Mouse (Mus musculus): ENCODE measurements around the gene Dnajc7. TPM values are rescaled to one million over a fixed set of nuclear protein-coding genes. Genes with fewer than 3 reads are reported as not detected.
"Not testable (repeated sequence)": the region's sequence is repeated elsewhere in the genome, so short reads cannot be mapped to it uniquely, and the experiment has no call there.

Gene Dnajc7
- total and polyA plus RNA-seq, 3 experiments: 11.7 to 177 (median 174) TPM

DNA sequence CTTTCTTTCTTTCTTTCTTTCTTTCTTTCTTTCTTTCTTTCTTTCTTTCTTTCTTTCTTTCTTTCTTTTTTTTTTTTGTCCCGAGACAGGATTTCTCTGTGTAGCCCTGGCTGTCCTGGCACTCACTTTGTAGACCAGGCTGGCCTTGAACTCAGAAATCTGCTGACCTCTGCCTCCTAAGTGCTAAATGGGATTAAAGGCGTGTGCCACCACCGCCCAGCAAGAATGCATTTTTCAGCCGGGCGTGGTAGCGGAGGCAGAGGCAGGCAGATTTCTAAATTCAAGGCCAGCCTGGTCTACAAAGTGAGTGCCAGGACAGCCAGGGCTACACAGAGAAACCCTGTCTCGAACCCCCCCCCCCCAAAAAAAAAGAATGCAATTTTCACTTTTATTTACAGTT is 3.1 kb downstream of the Dnajc7 start:
- not testable (repeated sequence) for DNase-seq

DNA sequence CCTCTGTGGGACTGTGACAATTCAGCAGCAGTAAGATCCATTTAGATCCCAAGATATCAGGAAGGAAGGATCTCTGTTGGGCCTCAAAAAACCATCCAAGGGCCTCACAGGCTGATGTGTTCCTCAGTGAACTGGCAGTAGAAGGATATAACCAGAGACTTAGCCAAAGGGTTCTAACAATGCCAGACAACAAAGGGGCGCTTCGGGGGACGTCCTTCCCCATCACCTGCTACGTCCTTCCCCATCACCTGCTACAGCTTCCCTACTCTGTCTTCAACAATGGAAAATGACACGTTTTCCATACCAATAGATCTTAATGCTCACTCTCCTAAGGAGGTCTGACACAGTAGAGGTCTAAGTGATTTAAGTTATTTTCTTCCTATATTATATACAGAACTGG is 3.6 kb downstream of the Dnajc7 start:
- no peak for DNase-seq

DNA sequence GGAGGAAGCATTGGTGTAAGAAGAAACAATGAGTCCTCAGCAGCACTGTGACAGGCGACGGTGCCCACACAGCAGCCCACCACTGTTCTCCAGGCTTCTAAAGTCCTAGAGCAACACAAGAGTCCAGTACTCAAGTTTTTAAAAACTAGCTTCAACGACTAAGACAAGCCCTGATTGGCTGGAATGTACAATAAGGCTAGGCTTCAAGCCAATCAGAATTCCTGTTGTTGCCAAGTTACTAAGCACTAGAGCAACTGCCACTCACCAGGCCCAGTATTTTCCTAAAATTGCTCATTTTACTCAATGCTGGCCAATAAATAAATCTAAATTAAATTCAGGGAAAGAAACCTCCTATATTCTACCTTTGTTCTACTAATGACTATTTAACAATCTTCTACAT is 6.7 kb downstream of the Dnajc7 start:
- DNase-seq: no peak

DNA sequence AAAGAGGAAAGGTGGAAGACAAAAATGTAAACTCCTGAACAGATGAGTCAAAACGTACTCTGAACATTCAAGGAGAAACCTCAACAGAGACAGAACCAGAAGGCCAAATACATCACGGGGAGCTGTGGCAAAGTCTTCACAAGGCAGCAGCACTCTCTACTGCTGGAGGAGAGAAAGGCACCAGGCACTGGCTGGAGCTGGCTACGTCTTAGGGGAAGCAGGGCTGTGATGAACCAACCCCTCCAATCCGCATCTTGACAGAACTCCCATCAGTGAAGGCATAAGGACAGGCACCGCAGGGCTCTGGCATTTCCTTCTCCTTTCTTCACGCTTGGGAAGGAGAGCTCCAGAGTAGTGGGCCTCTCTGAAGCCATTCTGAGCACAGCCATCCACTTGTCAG is 8.3 kb downstream of the Dnajc7 start:
- no peak for DNase-seq

DNA sequence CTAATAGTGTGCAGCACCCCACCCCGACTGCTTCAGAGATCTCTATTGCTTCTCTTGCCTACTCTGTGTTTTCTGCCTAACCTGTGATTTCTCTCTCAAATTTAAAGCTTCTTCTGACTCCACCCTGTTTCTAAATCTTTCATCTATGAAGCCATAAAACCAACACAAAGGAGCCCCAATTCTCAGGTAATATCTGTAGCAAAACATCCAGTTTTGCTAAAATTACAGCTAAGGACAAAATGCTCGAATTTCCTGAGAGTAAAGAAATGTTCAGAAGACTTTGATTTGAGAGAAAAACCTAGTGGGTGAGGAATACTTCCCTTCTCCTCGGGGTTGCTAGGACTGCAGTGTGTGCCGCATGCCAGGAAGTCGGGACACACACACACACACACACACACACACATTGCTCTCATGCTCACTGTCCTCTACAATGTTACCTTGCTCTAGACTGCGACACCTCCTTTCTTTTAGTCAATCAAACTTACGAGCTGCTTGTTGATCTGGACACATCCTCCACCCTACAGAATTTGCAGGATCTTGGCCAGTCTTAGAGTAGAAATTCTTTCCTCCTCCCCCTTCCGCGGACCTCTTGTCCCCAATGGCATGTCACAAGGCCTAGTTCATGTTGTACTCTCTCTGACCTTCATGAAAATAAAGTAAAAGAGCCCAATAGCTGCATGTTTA is 9.8 kb downstream of the Dnajc7 start:
- peak; percentile 54 for DNase-seq

DNA sequence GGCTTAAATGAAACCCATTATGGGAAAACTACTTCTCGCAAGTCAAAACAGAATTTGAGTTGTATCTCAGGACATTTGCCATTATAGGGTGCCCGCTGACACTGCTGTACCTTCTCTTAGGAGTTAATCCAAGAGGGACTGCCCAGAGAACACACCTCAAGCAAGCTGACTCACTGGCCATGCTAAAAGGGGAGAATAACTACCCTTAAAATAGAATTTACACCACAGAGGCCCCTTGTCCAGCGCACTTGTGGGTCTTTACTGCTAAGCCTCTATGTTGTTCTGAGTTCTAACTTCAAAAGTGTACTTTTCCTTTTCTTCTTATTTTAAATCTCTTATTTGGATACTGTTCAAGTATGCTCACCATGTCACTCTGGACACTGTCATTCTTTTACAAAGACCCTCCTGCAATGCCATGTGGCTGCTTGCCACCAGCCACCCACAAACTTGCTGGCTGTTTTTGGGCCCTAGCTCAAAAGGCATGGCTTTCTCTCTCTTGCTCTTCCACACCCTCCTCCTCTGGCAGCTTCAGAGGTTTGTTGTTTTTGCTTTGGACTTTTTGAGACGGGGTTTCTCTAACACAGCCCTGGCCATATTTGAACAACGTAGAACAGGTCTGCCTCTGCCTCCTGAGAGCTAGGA is 10.5 kb downstream of the Dnajc7 start:
- no peak for DNase-seq

DNA sequence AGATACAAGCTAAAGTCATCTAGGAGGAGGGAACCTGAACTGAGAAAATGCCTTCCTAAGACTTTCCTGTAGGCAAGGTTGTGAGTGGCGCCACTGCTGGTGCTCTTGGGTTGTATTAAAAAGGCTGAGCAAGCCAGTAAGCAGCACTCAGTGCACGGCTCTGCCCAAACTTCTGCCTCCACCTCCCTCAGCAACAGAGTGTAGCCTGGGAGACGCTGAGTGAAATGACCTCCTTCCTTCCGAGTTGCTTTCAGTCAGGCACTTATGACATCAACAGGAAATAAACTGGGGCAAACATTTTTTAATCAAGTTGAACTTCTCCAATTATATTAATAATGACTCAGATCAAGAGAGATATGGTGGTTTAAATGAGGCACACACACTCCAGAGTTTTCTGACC is 11.2 kb downstream of the Dnajc7 start:
- no peak for DNase-seq

DNA sequence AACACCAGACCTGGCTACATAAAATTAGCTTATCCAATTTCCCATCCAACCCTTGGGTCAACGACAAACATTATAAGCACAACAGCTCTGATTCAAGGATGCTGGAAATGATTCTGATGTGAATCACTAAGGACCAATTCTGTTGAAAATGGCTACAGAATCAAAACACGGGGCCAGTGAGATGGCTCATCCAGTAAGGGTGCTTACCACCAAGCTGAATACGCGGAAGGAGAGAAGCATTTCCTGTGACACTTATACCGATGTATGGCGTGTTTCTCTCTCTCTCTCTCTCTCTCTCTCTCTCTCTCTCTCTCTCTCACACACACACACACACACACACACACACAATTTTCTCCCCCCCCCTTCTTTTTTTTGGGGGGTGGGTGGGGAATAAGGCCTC is 12.8 kb downstream of the Dnajc7 start:
- no peak for DNase-seq

DNA sequence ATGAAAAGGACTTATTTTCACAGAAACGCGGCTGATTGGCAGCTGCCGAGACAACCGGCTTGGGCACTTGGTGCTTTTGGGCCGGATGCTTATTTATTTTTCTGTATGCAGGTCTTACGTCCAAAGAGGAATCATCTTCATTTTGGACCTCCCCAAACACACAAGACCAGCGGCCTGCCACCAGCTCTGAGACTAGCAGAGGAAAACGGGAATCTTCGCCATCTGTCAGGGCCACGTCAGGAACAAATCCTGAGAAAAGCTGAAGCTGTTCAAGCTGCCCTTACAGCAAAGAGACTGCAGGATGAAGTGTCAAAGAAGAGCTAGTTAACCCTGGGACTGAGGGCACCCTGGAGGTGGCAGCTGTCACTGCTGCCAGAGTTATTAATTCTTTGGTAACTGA is 14.5 kb downstream of the Dnajc7 start:
- DNase-seq: no peak

DNA sequence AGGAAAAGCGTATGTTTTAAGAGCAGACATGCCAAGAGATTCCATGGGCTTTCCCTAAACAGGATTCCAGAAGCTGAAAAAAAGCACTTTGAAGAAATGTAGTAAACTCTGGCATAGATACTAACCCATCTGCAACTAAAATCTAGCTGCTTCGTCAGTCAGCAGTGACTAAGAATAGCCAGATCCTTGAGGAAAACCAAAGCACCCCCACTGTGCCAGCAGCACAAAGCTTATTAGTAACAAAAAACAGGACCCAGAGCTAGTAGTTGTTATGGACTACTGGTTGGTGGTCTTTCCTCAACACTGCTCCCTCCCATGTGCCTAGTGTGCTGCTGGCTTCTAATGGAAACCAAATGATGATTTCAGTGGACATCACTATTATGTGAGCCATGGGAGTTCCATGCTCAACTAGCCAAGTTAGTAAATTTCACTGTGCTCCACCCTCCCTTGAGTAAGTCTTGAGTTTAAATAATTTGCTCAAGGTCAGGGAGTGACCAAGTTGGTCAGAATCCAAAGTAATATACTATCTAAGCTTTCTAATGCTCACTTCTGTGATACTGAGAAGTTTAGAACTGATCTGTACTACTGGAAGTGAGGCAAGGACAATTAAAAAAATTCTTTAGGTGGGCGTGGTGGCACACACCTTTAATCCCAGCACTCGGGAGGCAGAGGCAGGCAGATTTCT is 15.5 kb downstream of the Dnajc7 start:
- DNase-seq: peak; percentile 54

DNA sequence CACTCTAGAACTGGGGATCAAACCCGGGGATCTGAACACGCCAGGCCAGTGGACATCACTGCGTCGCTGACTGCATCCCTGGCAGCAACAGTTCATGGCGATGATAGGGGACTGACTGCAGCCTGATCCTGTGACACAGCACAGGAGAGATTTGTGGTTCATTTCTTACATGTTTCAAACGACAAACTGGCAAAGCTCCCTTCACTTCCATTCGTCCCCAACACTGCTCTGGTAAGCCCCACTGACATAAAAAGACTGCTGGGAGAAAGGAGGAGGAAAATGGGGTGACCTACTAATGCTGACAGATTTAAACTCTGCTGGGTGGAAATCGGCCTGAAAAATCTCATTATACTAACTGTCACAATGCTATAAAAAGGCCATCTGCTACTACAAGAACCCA is 16.2 kb downstream of the Dnajc7 start:
- no peak for DNase-seq

DNA sequence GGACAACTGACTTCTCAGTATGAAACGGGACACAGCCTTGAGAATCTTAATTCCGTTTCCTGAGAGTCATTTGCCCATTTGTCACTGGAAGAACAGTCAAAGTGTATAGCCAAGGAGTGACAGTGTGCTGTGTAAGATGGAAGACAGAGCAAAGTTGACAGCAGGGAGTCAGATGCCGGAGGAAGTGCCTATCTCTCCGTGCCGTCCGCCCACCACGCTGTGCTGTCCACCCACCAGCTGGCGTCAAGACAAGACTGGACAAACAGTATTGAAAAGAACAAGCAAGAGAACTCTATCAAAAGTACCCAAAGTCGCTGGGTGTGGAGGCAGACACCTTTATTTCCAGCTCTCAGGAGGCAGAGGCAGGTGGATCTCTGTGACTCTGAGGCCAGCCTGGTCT is 16.8 kb downstream of the Dnajc7 start:
- no peak for DNase-seq

DNA sequence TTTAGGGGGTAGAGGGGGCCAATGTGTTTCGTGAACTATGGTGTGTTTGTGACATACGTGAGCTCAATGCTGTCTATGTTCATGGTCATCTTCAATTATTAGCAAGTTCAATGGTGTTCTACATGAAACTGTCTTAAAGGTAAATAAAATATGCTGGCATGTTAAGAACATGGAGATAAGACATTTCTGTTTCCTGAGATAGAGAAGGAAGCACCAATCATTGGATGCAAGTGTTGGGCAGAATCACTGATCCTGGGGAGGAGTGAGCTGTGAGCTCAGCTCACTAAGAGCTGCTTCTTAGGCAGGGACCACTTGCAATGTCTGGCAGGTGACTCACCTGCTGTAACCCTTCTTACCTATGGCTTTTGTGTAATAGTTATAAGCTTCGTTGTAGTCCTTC is 18.6 kb downstream of the Dnajc7 start:
- no peak for DNase-seq

DNA sequence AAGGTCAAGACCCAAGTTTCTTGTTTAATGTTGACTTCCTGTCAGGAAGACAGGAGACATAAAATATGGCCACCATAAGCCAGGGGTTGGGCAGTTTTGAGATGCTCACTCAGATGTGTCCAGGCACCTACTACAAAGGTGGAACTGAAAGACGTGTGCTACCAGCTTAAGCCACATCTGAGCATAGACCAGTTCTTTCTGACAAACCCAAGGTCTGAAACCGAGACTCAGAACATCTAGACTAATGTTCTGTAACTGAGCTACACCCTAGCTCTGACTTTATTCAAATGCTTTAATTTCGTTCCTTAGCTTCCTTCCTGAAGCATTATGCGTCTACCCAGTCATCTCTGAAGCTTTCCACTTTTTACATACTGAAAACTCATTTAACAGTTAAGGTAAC is 21.9 kb downstream of the Dnajc7 start:
- DNase-seq: no peak

DNA sequence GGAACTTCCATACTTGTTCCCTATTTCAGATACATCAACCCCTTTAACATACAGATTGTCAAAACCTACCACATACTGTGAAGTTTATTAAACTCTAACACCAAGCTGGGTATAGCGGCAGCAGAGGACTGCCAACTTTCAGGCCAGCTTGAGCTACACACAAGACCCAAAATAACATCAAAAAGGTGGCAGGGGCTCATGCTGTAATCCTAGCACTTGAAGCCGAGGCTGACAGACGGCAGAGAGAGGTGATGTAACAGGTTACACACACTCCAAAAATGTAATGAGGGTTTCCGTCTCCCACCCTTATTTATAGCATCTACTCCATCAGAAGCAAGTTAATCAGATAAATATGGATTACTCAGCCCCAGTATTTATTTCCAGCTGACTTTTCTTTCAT is 24.4 kb downstream of the Dnajc7 start:
- DNase-seq: no peak

DNA sequence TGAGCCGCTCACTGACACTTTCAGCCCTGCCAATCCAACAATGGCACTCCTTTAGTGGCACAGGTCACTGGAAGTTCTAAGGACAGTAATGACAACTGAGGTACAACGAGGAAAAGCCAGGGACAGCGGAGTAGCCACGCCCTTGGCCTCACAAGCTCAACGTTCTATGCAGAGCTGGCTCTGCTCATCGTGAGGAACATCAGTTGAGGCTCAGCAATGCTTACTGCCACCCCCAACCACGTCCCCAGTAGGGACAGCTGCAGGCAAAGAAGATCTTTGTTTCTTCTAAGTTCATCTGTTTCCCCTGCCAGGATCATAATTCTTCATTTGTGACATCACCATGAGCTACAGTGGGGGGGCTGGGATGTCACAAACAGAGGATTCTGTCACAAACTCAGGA is 25.4 kb downstream of the Dnajc7 start:
- DNase-seq: no peak

DNA sequence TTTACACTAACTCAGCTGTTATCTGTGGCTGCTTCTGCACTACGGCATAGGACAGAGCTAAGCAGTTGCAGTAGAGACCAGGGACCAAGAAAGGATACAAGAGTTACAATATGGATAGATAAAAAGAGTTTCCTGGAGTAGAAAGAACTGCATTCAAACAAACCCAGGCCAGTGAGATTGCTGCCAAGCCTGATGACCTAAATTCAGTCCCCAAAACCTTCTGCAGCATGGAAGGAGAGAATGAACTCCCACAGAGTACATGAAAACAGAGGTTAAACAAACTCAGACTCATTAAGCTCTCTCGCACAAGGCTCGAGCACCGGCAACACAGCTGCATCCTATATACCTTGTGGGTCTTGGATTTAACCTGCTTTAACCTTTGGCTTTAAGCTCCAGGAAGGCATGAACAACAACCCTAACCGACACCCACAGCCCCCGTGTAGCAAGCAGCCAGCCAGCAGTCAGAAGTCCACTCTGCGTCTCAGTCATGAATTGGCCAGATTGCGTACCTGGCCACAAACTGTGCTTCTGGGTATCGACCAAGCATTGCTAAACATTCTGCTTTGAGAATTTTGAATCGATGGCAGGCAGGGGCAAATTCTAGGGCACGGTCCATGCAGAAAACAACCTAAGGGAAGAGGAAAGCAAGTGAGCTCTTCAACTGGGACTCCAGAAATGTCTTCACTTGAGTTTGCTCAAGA is 27.5 kb downstream of the Dnajc7 start:
- no peak for DNase-seq

DNA sequence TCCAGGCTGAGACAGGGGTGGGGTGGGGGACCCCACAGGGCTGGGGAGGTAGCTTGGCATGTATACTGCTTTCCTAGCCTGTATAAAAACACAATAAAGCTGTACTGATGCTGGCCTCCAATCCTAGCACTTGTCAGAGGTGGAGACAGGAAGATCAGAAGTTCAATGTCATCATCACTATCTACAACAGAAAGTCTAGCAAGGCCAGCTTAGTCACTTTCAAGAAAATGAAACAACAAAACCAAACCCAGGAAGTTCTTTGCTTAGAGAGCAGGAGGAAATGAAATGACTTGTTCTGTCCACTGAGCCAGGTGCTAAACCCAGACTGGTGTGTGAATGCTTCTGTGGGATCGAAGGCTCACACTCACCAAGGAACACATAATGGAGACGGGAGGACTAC is 31.5 kb downstream of the Dnajc7 start:
- no peak for DNase-seq

DNA sequence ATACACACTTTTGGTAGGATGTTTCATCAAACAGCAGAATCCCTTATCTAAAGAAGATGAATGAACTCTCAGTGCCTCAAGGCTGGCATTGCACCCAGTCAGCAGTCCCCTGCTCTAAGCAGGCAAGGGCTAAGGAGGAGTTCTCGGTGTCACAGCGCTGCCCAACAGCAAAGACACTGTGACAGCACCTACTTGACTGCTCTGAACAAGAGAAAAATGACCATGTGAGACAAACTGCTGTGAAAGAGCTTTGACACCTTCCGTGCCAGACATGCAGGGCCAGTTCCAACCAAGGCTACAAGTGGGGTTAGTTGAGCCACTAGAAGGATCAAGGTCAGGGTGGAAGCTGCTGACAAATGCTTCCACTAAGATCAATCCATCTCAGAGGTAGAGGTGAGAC is 34.8 kb downstream of the Dnajc7 start:
- DNase-seq: no peak

DNA sequence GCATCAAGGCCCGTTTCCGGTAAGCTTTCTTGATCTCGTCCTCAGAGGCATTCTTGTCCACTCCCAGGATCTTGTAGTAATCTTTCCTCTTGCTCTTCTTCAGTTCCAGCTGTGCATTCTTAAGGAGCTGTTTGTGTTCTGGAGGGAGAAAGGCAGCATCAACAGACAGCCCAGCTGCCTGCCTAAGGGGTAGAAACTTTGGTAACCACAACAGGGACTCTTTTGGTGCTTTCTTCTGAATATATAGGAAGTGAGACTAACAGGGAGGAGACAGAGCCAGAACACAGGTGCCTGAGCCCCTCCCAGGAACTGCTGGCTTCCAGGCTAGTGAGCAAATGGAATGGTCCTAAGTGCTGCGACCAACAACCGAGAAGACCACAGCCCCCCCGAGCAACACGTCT is 35.4 kb downstream of the Dnajc7 start:
- no peak for DNase-seq

DNA sequence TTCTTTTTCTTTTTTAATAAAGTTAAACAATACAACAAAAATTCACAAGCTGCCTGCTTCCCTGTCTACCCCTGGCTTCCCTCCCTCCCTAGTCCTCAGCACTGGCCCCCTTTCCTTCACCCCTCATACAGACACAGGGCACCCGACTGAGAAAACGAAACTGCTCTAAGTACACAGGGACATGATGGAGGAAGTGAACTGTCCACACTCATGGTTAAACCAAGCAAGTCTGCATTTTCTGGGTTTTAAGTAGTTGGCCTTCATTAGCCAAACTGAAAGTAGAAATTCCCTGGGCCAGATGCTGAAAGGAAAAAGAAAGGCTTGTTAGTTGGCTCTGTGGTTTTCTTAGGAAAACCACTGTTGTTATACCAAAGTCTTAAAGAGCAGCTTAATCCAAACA is 37.1 kb downstream of the Dnajc7 start:
- no peak for DNase-seq

DNA sequence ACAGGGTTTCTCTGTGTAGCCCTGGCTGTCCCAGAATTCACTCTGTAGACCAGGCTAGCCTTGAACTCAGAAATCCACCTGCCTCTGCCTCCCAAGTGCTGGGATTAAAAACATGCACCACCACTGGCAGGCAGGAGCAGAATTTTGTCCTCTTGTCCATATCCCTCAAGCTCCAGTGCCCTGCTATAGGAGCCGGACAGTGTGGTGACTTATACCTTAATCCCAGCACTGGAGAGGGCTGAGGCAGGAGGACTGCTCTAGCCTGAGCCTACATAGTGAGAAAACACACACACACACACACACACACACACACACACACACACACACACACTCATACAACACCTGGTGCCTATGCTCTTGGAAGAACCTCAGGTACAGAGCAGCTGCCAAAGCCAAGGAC is 37.6 kb downstream of the Dnajc7 start:
- DNase-seq: not testable (repeated sequence)

DNA sequence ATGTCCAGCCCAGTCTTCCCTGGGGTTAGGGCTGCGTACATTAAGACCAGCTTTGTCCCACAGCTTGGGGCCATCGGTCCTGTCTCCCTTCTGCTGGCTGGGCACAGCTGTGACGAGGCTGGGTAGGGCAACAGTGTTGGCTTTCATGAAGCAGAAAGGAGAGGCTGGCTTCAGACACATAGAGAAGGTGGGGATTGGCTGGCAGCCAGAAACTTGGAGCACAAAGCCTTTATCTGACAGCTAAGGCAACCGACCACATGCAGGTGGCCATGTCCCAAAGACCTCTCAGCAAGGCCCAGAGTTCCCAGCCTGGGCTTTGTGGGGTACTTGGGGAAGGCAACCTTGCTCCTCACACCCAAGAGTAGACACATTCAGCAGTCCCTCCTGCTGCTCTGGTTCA is 38.2 kb downstream of the Dnajc7 start:
- DNase-seq: peak; percentile 61

Data from adrenal gland, adult 2 months (tissue).